Mouse (Mus musculus) forebrain, embryonic 10.5 days (tissue): ENCODE results near the gene Bcl2l11. TPM values are rescaled to one million over a fixed set of nuclear protein-coding genes. Genes with fewer than 3 reads are reported as not detected.
A peak's percentile ranks its signal among the peaks of the same experiment; 100 is the strongest.

ENCODE experiments used
- DNase-seq: peaks from one replicate; pipeline ENCODE4 v3.0.0-alpha.2; 2017; ENCODE audit warnings: low spot score; ENCODE audit errors: extremely low spot score
- H3K27ac ChIP-seq: fragments of 300-500 bp; sonication (generic); 2 replicates; pipeline ENCODE4 v1.5.1; 2016; ENCODE audit warnings: mild to moderate bottlenecking
- H3K27me3 ChIP-seq: fragments of 300-500 bp; sonication (generic); 2 replicates; pipeline ENCODE4 v1.6.1; 2016; ENCODE audit warnings: mild to moderate bottlenecking; ENCODE audit not compliant: poor library complexity, severe bottlenecking
- H3K36me3 ChIP-seq: fragments of 300-500 bp; sonication (generic); replicated peaks from 2 replicates; pipeline ENCODE4 v1.6.1; 2016; ENCODE audit warnings: mild to moderate bottlenecking, moderate library complexity
- H3K4me1 ChIP-seq: fragments of 300-500 bp; sonication (generic); 2 replicates; pipeline ENCODE4 v1.6.1; 2016
- H3K4me3 ChIP-seq: fragments of 300-500 bp; sonication (generic); 2 replicates; pipeline ENCODE4 v1.5.1; 2016; ENCODE audit warnings: mild to moderate bottlenecking, moderate library complexity
- H3K9me3 ChIP-seq: fragments of 300-500 bp; sonication (generic); 2 replicates; pipeline ENCODE4 v1.6.1; 2016; ENCODE audit warnings: mild to moderate bottlenecking, moderate library complexity
- WGBS: fragments of 180-500 bp; shearing (Covaris S2); methylation state at CpG from one replicate; pipeline ENCODE4 v1.1.7; 2016; 5-methylcytosine and 5-hydroxymethylcytosine counted together
- polyA plus RNA-seq: library from polyadenylated mRNA; unstranded; fragments of >200 nt; fragmentation: Nextera tagmentation; extraction: Ambion mirVana; gene quantifications from 2 replicates; pipeline ENCODE4 v1.2.1, GENCODE M21; 2016

Gene Bcl2l11
- polyA plus RNA-seq, 1 experiment from 2014 or later, result 22.1 TPM

GRCm38 (mm10) chr2:128153551-128153910, 27.7 kb downstream of the Bcl2l11 start:
- DNase-seq, result no peak
- Histone ChIP-seq H3K4me1 (peaks cover 36% of the 10 kb centered on the region), H3K36me3 (peaks cover 95% of the 10 kb centered on the region), H3K27me3 (no peaks in the 10 kb centered on the region), H3K4me3 (no peak overlapping the region), H3K27ac (peak overlapping the region; percentile 56), H3K9me3 (no peaks in the 10 kb centered on the region)
- 83% methylated on average over 11 of the region's 11 CpGs for WGBS

GRCm38 (mm10) chr2:128155412-128156066, 29.7 kb downstream of the Bcl2l11 start:
- H3K4me3 ChIP-seq, result no peak overlapping the region
- H3K27ac ChIP-seq, result no peak overlapping the region
- H3K27me3 ChIP-seq, result no peaks in the 10 kb centered on the region
- DNase-seq, result no peak
- no peaks in the 10 kb centered on the region for H3K9me3 ChIP-seq
- peaks cover 95% of the 10 kb centered on the region for H3K36me3 ChIP-seq
- peaks cover 34% of the 10 kb centered on the region for H3K4me1 ChIP-seq
- WGBS, result 95% methylated on average over 13 of the region's 13 CpGs

GRCm38 (mm10) chr2:128156067-128156462, 30.2 kb downstream of the Bcl2l11 start:
- no peak for DNase-seq
- Histone ChIP-seq H3K4me3 (no peak overlapping the region), H3K36me3 (peaks cover 92% of the 10 kb centered on the region), H3K27me3 (no peaks in the 10 kb centered on the region), H3K27ac (no peak overlapping the region), H3K9me3 (no peaks in the 10 kb centered on the region), H3K4me1 (peaks cover 34% of the 10 kb centered on the region)
- 78% methylated on average over 5 of the region's 5 CpGs for WGBS

GRCm38 (mm10) chr2:128156557-128157412, 30.9 kb downstream of the Bcl2l11 start:
- H3K9me3 ChIP-seq, result no peaks in the 10 kb centered on the region
- H3K36me3 ChIP-seq, result peaks cover 91% of the 10 kb centered on the region
- H3K4me1 ChIP-seq, result peaks cover 34% of the 10 kb centered on the region
- H3K27ac ChIP-seq, result peak overlapping the region; percentile 27; the same call in 1 of the 2 replicates
- 88% methylated on average over 12 of the region's 12 CpGs for WGBS
- H3K27me3 ChIP-seq, result no peaks in the 10 kb centered on the region
- H3K4me3 ChIP-seq, result no peak overlapping the region
- no peak for DNase-seq

- Histone ChIP-seq H3K27ac (0 out of 2 replicates have a peak overlapping the region, but pooled peaks have one; percentile 20), H3K9me3 (no peaks in the 10 kb centered on the region), H3K27me3 (no peaks in the 10 kb centered on the region), H3K4me1 (peaks cover 26% of the 10 kb centered on the region), H3K36me3 (peaks cover 77% of the 10 kb centered on the region), H3K4me3 (no peak overlapping the region)
- DNase-seq, result no peak
- 79% methylated on average over 17 of the region's 17 CpGs for WGBS
Observed at GRCm38 (mm10) chr2:128158734-128159410, 33.0 kb downstream of the Bcl2l11 start.

- WGBS, result 91% methylated on average over 7 of the region's 7 CpGs
- H3K36me3 ChIP-seq, result peaks cover 69% of the 10 kb centered on the region
Observed at GRCm38 (mm10) chr2:128159619-128160125, 33.8 kb downstream of the Bcl2l11 start.

GRCm38 (mm10) chr2:128163177-128163576, 37.3 kb downstream of the Bcl2l11 start:
- no peaks in the 10 kb centered on the region for H3K9me3 ChIP-seq
- H3K4me3 ChIP-seq, result no peak overlapping the region
- 92% methylated on average over 8 of the region's 8 CpGs for WGBS
- peaks cover 36% of the 10 kb centered on the region for H3K36me3 ChIP-seq
- H3K27ac ChIP-seq, result no peak overlapping the region
- H3K27me3 ChIP-seq, result no peaks in the 10 kb centered on the region
- peaks cover 14% of the 10 kb centered on the region for H3K4me1 ChIP-seq
- no peak for DNase-seq

More at GRCm38 (mm10) chr2:128159619-128160125, 33.8 kb downstream of the Bcl2l11 start:
- DNase-seq, result no peak
- no peak overlapping the region for H3K27ac ChIP-seq
- no peaks in the 10 kb centered on the region for H3K9me3 ChIP-seq
- peaks cover 25% of the 10 kb centered on the region for H3K4me1 ChIP-seq
- H3K4me3 ChIP-seq, result no peak overlapping the region
- no peaks in the 10 kb centered on the region for H3K27me3 ChIP-seq

- WGBS, result 74% methylated on average over 13 of the region's 13 CpGs
- H3K4me3 ChIP-seq, result no peak overlapping the region
Observed at GRCm38 (mm10) chr2:128166623-128167423, 41.0 kb downstream of the Bcl2l11 start.

GRCm38 (mm10) chr2:128167930-128168329, 42.1 kb downstream of the Bcl2l11 start:
- Histone ChIP-seq H3K27ac (no peak overlapping the region), H3K9me3 (no peaks in the 10 kb centered on the region), H3K4me3 (no peak overlapping the region), H3K4me1 (peaks cover 9% of the 10 kb centered on the region), H3K36me3 (no peaks in the 10 kb centered on the region), H3K27me3 (no peaks in the 10 kb centered on the region)
- 94% methylated on average over 12 of the region's 12 CpGs for WGBS
- no peak for DNase-seq

More at GRCm38 (mm10) chr2:128166623-128167423, 41.0 kb downstream of the Bcl2l11 start:
- H3K27ac ChIP-seq, result no peak overlapping the region
- H3K4me1 ChIP-seq, result peaks cover 9% of the 10 kb centered on the region
- no peaks in the 10 kb centered on the region for H3K27me3 ChIP-seq
- H3K9me3 ChIP-seq, result no peaks in the 10 kb centered on the region
- H3K36me3 ChIP-seq, result peaks cover 3% of the 10 kb centered on the region
- DNase-seq, result no peak

GRCm38 (mm10) chr2:128169486-128169885, 43.6 kb downstream of the Bcl2l11 start:
- H3K4me3 ChIP-seq, result no peak overlapping the region
- H3K27ac ChIP-seq, result no peak overlapping the region
- WGBS, result 86% methylated on average over 5 of the region's 5 CpGs
- H3K9me3 ChIP-seq, result no peaks in the 10 kb centered on the region
- H3K27me3 ChIP-seq, result no peaks in the 10 kb centered on the region
- DNase-seq, result no peak
- peaks cover 14% of the 10 kb centered on the region for H3K4me1 ChIP-seq
- no peaks in the 10 kb centered on the region for H3K36me3 ChIP-seq

GRCm38 (mm10) chr2:128169972-128170371, 44.1 kb downstream of the Bcl2l11 start:
- no peak for DNase-seq
- Histone ChIP-seq H3K36me3 (no peaks in the 10 kb centered on the region), H3K4me1 (peaks cover 16% of the 10 kb centered on the region), H3K27ac (no peak overlapping the region), H3K9me3 (no peaks in the 10 kb centered on the region), H3K4me3 (no peak overlapping the region), H3K27me3 (no peaks in the 10 kb centered on the region)
- WGBS, result 94% methylated on average over 11 of the region's 11 CpGs

- Histone ChIP-seq H3K27ac (no peak overlapping the region), H3K4me1 (peaks cover 16% of the 10 kb centered on the region), H3K36me3 (no peaks in the 10 kb centered on the region), H3K27me3 (no peaks in the 10 kb centered on the region), H3K4me3 (no peak overlapping the region), H3K9me3 (no peaks in the 10 kb centered on the region)
- DNase-seq, result no peak
- WGBS, result 90% methylated on average over 3 of the region's 3 CpGs
Observed at GRCm38 (mm10) chr2:128170614-128171013, 44.8 kb downstream of the Bcl2l11 start.
